Mouse (Mus musculus) frontal cortex, postnatal 10 days (tissue): ENCODE data around the gene Pigk.
A peak's percentile ranks its signal among the peaks of the same experiment; 100 is the strongest.
"Not testable (repeated sequence)": the region's sequence is repeated elsewhere in the genome, so short reads cannot be mapped to it uniquely, and the experiment has no call there.

ENCODE experiments used
- DNase-seq, 2 experiments: peaks; one replicate each; pipeline ENCODE4 v3.0.0; 2022; ENCODE audit warnings: low spot score in 2 of 2, mixed read lengths in 1 of 2

Gene Pigk

DNA sequence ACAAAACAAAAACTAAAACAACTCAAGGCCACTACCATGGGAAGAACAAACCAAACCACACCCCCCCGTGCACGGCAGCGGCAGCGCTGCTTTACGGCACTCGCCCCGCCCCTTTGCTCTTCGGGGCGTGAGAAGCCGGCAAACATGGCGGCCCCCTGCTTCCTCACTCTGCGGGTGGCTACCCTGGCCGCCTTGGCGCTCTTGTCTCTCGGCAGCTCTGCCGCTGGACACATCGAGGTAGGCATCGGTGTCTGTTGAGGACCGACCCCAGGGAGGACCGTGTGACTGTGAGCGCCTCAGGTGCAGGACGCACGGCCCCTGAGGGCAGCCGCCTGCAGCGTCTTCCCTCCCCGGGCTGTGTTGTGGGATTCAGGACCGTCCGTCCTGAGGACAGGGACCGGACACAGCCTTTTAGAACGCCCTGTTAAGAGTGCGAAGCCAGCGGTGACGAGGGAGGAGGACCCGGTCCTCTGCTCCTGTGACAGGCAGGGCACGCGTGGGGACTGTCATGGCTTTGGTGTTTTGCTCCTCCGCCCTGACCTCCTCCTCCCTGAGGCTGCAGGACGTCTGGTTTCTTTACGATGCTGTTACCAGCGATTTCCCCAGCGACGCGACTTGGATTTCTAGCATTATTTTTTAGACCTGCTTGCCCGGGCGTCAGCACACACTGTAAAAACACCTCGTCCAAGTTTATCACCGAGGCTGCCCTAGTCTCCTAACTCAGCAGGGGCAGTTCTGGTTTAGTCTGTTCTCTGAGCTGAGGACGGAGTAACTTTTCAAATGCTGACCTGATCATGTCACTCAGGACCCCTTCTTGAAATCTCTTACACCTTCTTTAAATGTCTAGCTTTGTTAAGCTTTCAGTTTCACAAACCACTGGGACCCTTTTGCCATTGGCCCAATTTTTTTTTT is at the start of gene Pigk:
Gene Pigk (plus strand): TSS at position 110 of the 912 bp plus-strand sequence.
- peak; percentile 77 to 87 for DNase-seq

GRCm38 (mm10) chr3:152666991-152667355 is 46.9 kb upstream of the Pigk start:
- DNase-seq: peak in 1 of 2 experiments; percentile 28

DNA sequence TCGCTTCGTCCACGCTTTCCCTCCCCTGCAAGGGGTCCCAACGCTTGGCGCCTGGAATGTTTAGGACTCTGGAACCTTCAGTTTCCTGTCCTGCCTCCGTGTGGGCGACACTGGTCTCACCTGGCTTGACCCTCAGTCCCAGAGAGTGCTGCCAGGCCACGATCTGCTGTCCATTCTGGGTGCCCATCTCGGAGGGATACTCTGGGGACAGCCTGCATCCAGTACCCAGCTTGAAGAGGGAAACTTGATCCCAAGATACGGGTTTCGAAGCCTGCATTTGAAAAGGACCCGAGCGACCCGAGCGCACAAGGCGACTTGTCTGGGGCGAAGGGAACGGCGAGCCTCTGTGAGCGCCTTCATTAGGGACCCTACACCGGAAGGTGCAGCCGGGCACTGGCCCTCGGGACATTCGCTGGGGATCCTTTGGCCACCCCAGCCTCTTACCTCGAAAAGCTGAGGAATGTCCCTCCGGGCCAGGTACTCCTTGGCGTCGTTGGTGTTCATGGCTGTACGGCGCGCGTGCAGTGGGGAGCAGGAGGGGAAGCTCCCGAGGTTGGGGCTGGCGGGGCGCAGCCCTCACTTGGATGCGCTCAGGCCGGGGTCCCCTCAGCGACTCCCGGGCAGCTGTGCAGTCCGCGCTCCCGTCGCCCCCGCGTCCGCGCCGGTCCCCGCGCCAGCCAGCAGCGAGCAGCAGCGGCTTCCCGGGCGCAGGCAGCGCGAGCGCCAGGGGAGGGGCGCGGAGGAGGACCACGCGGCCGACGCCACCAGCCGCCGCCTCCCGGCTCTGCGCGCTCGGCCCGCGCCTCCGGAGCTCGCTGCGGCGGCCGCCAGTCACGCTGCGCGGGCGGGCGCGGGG is 46.3 kb upstream of the Pigk start:
- peak; percentile 42 to 64 for DNase-seq

- DNase-seq: no peak
Measured at GRCm38 (mm10) chr3:152668239-152668638, 45.7 kb upstream of the Pigk start, which contains the start of gene Ak5. Gene Ak5, minus strand, starts transcription at chr3:152668360.

GRCm38 (mm10) chr3:152668793-152669192 is 45.1 kb upstream of the Pigk start:
- DNase-seq: no peak

GRCm38 (mm10) chr3:152669783-152670182 is 44.1 kb upstream of the Pigk start:
- no peak for DNase-seq

DNA sequence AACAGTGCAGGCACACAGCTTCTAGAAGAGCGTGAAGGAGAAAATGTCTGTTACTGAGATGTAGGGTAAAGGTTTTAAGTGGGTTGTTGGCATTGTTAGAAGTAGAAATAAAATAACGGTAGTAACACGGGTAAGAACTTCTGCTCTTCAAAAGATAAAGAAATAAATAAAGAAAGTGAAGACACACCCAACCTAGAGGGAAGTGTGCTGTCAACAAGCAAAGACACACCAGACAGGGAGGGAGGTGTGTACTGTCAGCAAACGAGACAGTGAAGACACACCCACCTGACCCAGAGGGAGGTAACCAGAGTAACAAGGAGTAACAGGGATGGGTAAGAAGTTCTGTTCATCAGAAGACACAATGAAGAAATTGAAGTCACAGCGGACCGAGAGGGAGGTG is 39.2 kb upstream of the Pigk start:
- no peak for DNase-seq

- no peak for DNase-seq
Measured at GRCm38 (mm10) chr3:152688532-152688931, 25.4 kb upstream of the Pigk start.

DNA sequence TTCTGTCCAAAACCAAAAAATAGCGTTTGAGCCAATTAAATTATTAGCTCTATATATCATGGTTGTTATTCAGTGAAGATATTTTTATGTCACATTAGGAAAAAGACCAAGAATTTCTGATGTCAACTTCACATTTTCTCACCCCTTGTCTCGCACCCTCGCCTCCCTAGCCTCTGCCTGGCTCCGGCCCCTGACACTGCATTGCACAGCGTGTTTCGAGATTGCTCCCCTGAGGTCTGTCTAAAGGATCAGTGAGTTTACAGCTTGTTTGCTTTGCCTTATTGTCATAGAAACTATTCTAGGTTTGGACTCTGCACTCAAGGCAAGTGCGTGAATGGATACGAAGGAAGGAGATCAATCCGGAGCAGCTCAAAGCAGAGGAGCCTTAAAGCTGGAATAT is 24.8 kb upstream of the Pigk start:
- no peak for DNase-seq

GRCm38 (mm10) chr3:152694950-152695349 is 18.9 kb upstream of the Pigk start:
- no peak for DNase-seq

DNA sequence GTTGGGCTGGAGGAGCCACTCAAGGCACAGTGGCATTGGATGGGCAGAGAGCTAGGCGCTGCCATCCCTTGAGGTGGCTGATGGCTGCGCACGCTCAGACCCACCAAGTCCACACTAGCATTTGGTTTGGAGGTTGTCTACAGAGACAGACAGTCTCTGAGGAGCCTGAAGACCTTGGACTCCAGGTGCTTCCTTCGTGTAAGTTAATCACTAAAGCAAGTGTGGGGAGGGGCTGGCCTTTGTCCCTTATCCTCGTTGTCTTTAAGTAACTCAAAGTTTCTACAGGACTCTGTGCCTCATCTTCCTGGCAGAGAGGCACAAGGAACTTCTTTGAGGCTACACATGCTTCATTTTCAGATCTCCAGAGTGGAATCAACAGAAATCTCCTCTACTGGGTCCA is 15.9 kb upstream of the Pigk start:
- no peak for DNase-seq

GRCm38 (mm10) chr3:152699261-152699660 is 14.6 kb upstream of the Pigk start:
- DNase-seq: no peak

DNA sequence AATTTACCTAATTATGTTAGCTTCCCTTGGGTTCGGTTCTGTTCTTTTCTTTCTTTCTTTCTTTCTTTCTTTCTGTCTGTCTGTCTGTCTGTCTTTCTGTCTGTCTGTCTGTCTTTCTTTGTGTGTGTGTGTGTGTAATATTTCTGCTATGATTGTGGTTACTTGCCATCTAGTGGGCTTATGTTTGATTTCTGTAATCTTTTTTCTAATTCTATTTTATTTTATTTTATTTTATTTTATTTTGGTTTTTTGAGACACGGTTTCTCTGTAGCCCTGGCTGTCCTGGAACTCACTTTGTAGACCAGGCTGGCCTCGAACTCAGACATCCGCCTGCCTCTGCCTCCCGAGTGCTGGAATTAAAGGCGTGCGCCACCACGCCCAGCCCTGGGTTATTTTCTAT is 12.4 kb upstream of the Pigk start:
- DNase-seq: not testable (repeated sequence)

DNA sequence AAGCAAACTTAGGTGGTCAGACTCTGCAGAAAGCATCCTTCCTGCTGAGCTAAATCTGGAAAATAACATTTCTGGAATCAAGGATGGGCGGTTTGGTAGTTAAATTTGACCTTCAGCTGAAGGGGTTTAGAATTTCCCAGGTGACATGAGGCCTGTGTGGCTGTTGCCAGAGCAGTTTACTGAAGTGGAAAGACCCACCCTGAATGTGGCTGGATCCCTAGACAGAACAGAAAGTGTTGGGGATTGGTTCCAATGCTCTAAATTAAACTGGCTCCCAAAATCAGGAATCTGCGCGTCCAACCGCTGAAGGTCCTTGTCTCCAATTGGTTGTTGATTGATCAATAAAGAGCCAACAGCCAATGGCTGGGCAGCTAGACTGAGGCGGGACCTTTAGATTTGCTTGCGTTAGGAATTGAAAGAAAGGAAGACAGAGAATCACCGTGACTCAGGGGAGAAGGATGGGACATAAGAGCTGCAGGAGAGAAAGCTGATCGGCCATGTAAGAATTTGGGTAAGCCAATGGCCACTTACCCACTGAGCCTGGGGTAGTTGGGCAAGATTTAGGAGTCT is 11.5 kb upstream of the Pigk start:
- DNase-seq: no peak

DNA sequence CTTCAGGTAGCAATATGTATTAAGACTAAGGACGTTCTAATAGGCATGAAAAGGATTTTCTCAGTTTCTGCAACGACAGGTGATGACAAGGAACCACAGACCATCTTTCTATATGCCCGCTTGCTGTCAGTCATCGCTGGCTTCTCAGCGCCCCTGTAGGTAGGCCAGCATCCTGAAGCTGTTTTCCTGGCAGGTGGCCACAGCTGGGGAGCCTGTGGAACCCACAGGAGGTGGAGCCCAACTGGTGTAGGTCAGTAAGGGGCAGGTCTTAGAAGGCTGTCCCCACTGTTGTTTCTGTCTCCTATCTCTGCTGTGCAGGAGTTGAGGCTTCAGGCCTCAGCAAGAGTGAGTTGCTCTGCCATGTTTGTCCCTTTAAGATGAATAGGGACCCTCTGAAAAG is 8.1 kb upstream of the Pigk start:
- no peak for DNase-seq

DNA sequence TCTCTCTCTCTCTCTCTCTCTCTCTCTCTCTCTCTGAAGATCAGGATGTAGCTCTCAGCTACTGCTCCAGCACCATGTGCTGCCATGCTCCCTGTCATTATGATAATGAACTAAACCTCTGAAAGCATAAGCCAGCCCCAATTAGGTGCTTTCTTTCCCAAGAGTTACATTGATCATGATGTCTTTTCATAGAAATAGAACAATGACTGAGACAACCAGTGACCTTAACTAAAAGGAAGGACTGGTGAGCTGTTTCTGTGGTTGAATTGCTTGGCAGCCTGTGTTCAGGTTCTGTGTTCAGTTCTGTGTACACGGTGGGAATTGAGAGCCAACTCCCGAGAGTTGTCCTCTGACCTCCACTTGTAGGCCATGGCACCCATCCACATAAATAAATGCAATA is 7.0 kb upstream of the Pigk start:
- no peak for DNase-seq

DNA sequence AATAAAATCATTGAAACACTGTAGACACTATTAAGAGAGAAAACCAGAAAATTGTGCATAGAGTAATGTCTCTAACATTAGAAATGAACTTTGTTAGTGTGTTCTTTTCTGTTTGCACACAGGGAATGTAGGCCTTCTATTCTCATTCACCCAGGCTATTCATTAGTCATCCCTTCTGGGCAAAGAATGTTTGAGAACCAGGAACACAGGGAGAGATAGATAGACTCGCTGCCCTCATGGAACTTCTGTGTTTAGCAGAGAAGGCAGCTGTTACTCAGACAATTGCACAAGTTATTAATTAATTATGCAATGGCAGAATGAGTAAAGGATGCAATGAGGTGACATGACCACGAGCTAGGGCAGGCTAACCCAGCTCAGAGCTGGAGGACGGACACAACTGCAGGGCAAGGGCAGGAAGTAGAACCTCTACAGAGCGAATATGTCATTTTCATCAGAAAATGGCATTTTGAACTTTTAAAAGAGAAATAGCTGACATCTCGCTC is 6.5 kb upstream of the Pigk start:
- no peak for DNase-seq

DNA sequence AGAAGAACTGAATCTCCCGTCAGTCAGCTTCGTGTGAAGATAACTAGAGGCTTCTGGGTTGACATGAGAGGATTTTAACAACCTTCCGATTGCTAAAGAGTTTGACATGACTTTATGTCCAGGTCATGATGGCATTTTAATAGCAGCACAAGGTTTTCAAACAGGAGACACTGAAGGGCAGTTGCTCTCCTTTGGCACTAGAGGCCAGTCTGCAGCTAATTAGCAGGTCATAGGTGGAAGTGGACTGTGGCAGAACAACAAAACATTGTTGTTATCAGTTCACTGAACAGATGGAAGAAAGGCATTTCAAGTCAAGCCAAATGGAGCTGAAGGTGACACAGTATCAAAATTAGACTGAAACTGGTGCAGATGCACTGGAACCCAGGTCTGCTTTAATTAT is 4.0 kb upstream of the Pigk start:
- no peak for DNase-seq

- no peak for DNase-seq
Measured at GRCm38 (mm10) chr3:152712957-152713356, 943 bp upstream of the Pigk start.

DNA sequence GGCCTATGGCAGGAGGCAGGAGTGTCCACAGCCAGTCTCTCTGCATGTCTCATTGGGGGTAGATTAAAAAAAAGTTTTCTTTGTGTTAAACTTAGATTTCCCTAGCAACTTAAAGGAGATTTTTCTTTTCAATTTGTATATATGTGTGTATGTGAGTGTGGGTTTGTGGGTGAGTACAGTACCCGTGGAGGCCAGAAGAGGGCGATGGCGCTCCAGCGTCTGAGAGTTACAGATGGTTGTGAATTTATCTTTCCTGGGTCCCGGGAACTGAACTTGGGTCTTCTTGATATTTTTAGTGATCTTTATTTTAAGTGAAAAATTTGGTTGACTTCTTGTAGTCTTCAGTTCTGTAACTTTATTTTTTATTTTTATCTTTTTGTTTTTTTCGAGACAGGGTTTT is 7.4 kb downstream of the Pigk start:
- DNase-seq: no peak

- DNase-seq: peak in 1 of 2 experiments; percentile 25
Measured at GRCm38 (mm10) chr3:152722836-152723235, 8.9 kb downstream of the Pigk start.

GRCm38 (mm10) chr3:152724446-152724845 is 10.5 kb downstream of the Pigk start:
- no peak for DNase-seq
